ENCODE assay signal across 10 mouse cellular contexts in the genomic region with DNA sequence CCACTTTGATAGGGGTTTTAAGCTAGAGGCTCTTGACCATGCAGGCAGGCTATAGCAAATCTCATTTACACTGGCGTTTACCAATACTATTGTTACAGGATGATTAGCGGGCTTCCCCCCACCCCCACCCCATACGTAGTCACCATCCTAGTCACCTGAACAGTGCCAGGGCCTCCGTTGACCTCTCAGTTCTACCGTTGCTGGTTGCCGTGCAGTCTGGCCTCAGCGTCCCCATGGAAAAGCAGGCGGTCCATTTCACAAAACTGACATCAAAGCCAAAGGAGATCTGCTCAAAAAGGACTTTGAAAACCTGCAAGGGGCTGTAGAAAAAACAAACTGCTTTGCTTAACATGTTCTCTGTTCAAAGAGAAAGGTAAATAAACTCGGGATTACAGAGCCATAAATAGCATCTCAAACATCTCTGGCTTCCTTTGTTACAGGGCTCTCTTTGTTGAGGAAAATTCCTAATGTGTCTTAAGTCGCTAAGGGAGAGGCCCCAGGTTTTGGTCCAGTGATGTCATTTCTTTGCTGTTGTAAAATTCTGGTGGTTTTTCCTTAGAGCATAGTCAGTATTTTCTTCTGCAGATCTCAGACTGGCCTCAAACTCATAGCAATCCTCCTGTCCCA. TPM values are rescaled to one million over a fixed set of nuclear protein-coding genes. Genes with fewer than 3 reads are reported as not detected.
DNase-seq lines count a peak whose midpoint lies in the region; ATAC-seq and TF ChIP-seq lines count a peak whose summit lies in the region.
"Had no signal": no experiment of that assay in that cellular context is flagged by ENCODE, and none has a peak within 500 bp of the region (broad histone marks: within the 10 kb centered on the region; RNA-seq: fewer than 3 reads in every experiment).

No protein-coding gene starts in this region.

- H3K9me3 ChIP-seq in heart, embryonic 10.5 days, result no peaks in the 10 kb centered on the region
- no peaks in the 10 kb centered on the region for H3K9me3 ChIP-seq in limb, embryonic 14.5 days (ENCODE audit: control insufficient read depth, low read length)

- H3K9ac ChIP-seq in limb, embryonic 14.5 days (ENCODE audit: low read depth, low read length, severe bottlenecking), result no peak overlapping the region

- no peak for TF ChIP-seq POLR2A in limb, embryonic 14.5 days (IDR thresholded peaks at IDR 0.05; ENCODE audit: borderline replicate concordance, extremely low read depth, insufficient read depth, insufficient read length)
- TF ChIP-seq POLR2A in thymus, adult 2 months (IDR thresholded peaks at IDR 0.05; ENCODE audit: control insufficient read depth, extremely low read depth, insufficient read depth, low read length, poor library complexity), result no peak

- WGBS in heart, embryonic 10.5 days, result 31% methylated on average over 10 of the region's 10 CpGs
- WGBS in limb, embryonic 14.5 days, result 19% methylated on average over 10 of the region's 10 CpGs
- WGBS in thymus, adult 2 months, result 87% methylated on average over 10 of the region's 10 CpGs

- TF ChIP-seq CTCF in thymus, adult 2 months (IDR thresholded peaks at IDR 0.05; ENCODE audit: borderline replicate concordance, control insufficient read depth, extremely low read depth, insufficient read depth, low read length, poor library complexity), result no peak

- no peaks in the 10 kb centered on the region for H3K27me3 ChIP-seq in heart, embryonic 10.5 days (ENCODE audit: insufficient read depth, poor library complexity, severe bottlenecking)
- H3K27me3 ChIP-seq in limb, embryonic 14.5 days (ENCODE audit: control insufficient read depth, insufficient read depth, low read length), result no peaks in the 10 kb centered on the region
- no peaks in the 10 kb centered on the region for H3K27me3 ChIP-seq in thymus, adult 2 months (ENCODE audit: control insufficient read depth, insufficient read depth, low read length)
- H3K27me3 ChIP-seq: Patski had no signal

- H3K36me3 ChIP-seq in heart, embryonic 10.5 days, result no peaks in the 10 kb centered on the region
- no peaks in the 10 kb centered on the region for H3K36me3 ChIP-seq in limb, embryonic 14.5 days (ENCODE audit: control insufficient read depth, insufficient read depth, low read length)
- no peaks in the 10 kb centered on the region for H3K36me3 ChIP-seq in thymus, adult 2 months (ENCODE audit: control insufficient read depth, insufficient read depth, low read length)

- DNase-seq in heart, embryonic 10.5 days (ENCODE audit: low spot score), result no peak
- no peak for DNase-seq in heart, postnatal 10 days
- DNase-seq in lung, postnatal 25 days (ENCODE audit: low spot score), result peak; percentile 60
- DNase-seq in lung, postnatal 14 days, result no peak
- no peak for DNase-seq in limb, embryonic 14.5 days (ENCODE audit: low spot score)
- no peak for DNase-seq in thymus, adult 2 months
- no peak for DNase-seq in testis, postnatal 14 days (ENCODE audit: low spot score)
- DNase-seq: B cell, adult 2 months had no signal

- intact Hi-C loops in heart, postnatal 10 days (cut with DNase I), result no loop called here

- no peak for ATAC-seq in limb, embryonic 14.5 days (ENCODE audit: low FRiP score, low read depth)
- no peak for ATAC-seq in inflammation-experienced regulatory T-cells, adult 6 months
- ATAC-seq: Patski had no signal

- peaks cover 53% of the 10 kb centered on the region for H3K4me1 ChIP-seq in heart, embryonic 10.5 days
- peaks cover 53% of the 10 kb centered on the region for H3K4me1 ChIP-seq in limb, embryonic 14.5 days (ENCODE audit: control insufficient read depth, insufficient read depth, low read length)
- H3K4me1 ChIP-seq in thymus, adult 2 months (replicated peaks; ENCODE audit: control insufficient read depth, insufficient read depth, low read length), result peaks cover 35% of the 10 kb centered on the region

- no peak overlapping the region for H3K4me3 ChIP-seq in heart, embryonic 10.5 days
- H3K4me3 ChIP-seq in limb, embryonic 14.5 days (replicated peaks; ENCODE audit: low read length), result no peak overlapping the region
- no peak overlapping the region for H3K4me3 ChIP-seq in thymus, adult 2 months (ENCODE audit: control insufficient read depth, insufficient read depth, low read length)

- H3K4me2 ChIP-seq in limb, embryonic 14.5 days (replicated peaks; ENCODE audit: low read depth, low read length, severe bottlenecking), result no peak overlapping the region

- H3K27ac ChIP-seq in heart, embryonic 10.5 days, result peak overlapping the region; percentile 18; the same call in 1 of the 2 replicates
- H3K27ac ChIP-seq in limb, embryonic 14.5 days (replicated peaks; ENCODE audit: low read depth, low read length), result peak overlapping the region; percentile 41; the same call in 1 of the 2 replicates
- no peak overlapping the region for H3K27ac ChIP-seq in thymus, adult 2 months (ENCODE audit: control insufficient read depth, insufficient read depth, low read length)

RNA-seq across cellular contexts. Expression of a gene that starts 43.2 kb away (rescaled TPM):
- polyA plus RNA-seq in heart, embryonic 10.5 days (2016; fragmentation: Nextera tagmentation; extraction: Ambion mirVana), result 4.7 and 5.4 TPM in 2 replicates
- total RNA-seq in heart, postnatal 10 days (2021), result 10 to 100 TPM; 40.0 to 45.2 TPM
- 7.8 and 9.5 TPM in 2 replicates for polyA plus RNA-seq in limb, embryonic 14.5 days (2012; rRNA removed)
- 10.9 and 13.0 TPM in 2 replicates for polyA plus RNA-seq in limb, embryonic 14.5 days (2014; fragmentation: Nextera tagmentation; extraction: Ambion mirVana)
- 32.5 and 34.0 TPM in 2 replicates for polyA plus RNA-seq in thymus, adult 2 months (2012; rRNA removed)
- 10 to 100 TPM; 16.0 to 35.6 (median 29.9) TPM for polyA plus RNA-seq in inflammation-experienced regulatory T-cells, adult 6 months (2017; shearing (Covaris generic))
